Mouse (Mus musculus) midbrain, embryonic 14.5 days (tissue): ENCODE results near the gene Mafk. TPM values are rescaled to one million over a fixed set of nuclear protein-coding genes. Genes with fewer than 3 reads are reported as not detected.

Source experiments
- ATAC-seq: fragments of 200-750 bp; cut with Nextera tagmentation; 2 replicates; pipeline ENCODE4 v1.8.0; 2017; ENCODE audit warnings: moderate number of reproducible peaks, moderate library complexity; ENCODE audit not compliant: low FRiP score, low TSS enrichment
- DNase-seq: peaks from one replicate; pipeline ENCODE4 v3.0.0-alpha.2; 2015
- H3K27ac ChIP-seq: fragments of 300-500 bp; sonication (generic); replicated peaks from 2 replicates; pipeline ENCODE4 v1.5.1; 2014; ENCODE audit warnings: mild to moderate bottlenecking, low read depth, low read length, moderate library complexity
- H3K27me3 ChIP-seq: fragments of 300-500 bp; sonication (generic); 2 replicates; pipeline ENCODE4 v1.6.1; 2014; ENCODE audit warnings: low read length, control low read depth, mixed read lengths; ENCODE audit not compliant: control insufficient read depth, insufficient read depth
- H3K36me3 ChIP-seq: fragments of 300-500 bp; sonication (generic); 2 replicates; pipeline ENCODE4 v1.6.1; 2014; ENCODE audit warnings: low read length, control low read depth; ENCODE audit not compliant: control insufficient read depth, insufficient read depth
- H3K4me1 ChIP-seq: fragments of 300-500 bp; sonication (generic); 2 replicates; pipeline ENCODE4 v1.6.1; 2014; ENCODE audit warnings: mild to moderate bottlenecking, antibody characterized with exemption, low read length, control low read depth; ENCODE audit not compliant: control insufficient read depth, insufficient read depth
- H3K4me2 ChIP-seq: fragments of 300-500 bp; sonication (generic); 2 replicates; pipeline ENCODE4 v1.6.1; 2014; ENCODE audit warnings: mild to moderate bottlenecking, low read length, moderate library complexity
- H3K4me3 ChIP-seq: fragments of 300-500 bp; sonication (generic); replicated peaks from 2 replicates; pipeline ENCODE4 v1.5.1; 2014; ENCODE audit warnings: low read depth, low read length
- H3K9ac ChIP-seq: fragments of 300-500 bp; sonication (generic); replicated peaks from 2 replicates; pipeline ENCODE4 v1.6.1; 2014; ENCODE audit warnings: mild to moderate bottlenecking, low read length, moderate library complexity
- H3K9me3 ChIP-seq: fragments of 300-500 bp; sonication (generic); 2 replicates; pipeline ENCODE4 v1.6.1; 2016; ENCODE audit warnings: low read length, control low read depth, mixed read lengths; ENCODE audit not compliant: control insufficient read depth
- WGBS: fragments of 180-500 bp; shearing (Covaris S2); extraction: QIAGEN DNeasy Blood & Tissue Kit; methylation state at CpG from one replicate; pipeline ENCODE4 v1.1.7; 2014; 5-methylcytosine and 5-hydroxymethylcytosine counted together
- polyA plus RNA-seq: library from polyadenylated mRNA; unstranded; fragments of >200 nt; fragmentation: Nextera tagmentation; extraction: Ambion mirVana; gene quantifications from 2 replicates; pipeline ENCODE4 v1.2.1, GENCODE M21; 2014

Mafk gene
- polyA plus RNA-seq, 1 experiment from 2014 or later, result 9.2 TPM

DNA sequence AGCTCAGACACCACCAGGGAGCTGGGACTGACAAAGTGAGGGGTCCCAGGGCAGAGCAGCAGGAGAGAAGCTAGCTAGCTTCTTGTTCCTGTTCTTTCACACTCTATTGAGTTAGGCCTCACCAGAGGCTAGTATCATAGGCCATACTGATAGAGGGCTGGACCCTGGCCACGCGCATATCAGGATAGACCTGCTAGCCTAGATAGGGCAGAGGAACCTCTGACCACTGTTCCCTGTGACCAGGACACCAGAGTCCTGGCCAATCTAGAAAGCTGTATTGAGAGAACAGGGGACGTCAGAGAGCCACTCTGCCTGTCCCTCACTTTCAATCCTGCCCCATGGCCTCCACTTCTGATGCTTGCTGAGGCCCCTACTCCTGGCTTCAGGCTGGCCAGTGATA lies 26.7 kb downstream of the Mafk start:
- H3K27ac ChIP-seq, result no peak overlapping the region
- no peak overlapping the region for H3K9ac ChIP-seq
- H3K4me1 ChIP-seq, result no peaks in the 10 kb centered on the region
- no peaks in the 10 kb centered on the region for H3K9me3 ChIP-seq
- peaks cover 6% of the 10 kb centered on the region; the same call in 1 of the 2 replicates for H3K27me3 ChIP-seq
- WGBS, result 86% methylated on average over 3 of the region's 3 CpGs
- DNase-seq (no peak), ATAC-seq (no peak)
- peaks cover 20% of the 10 kb centered on the region for H3K36me3 ChIP-seq
- no peak overlapping the region for H3K4me2 ChIP-seq
- no peak overlapping the region for H3K4me3 ChIP-seq

GRCm38 (mm10) chr5:139818801-139819200 lies 27.5 kb downstream of the Mafk start:
- DNase-seq (peak; percentile 67), ATAC-seq (no peak)
- Histone ChIP-seq H3K27me3 (peaks cover 6% of the 10 kb centered on the region; the same call in 1 of the 2 replicates), H3K4me1 (no peaks in the 10 kb centered on the region), H3K36me3 (peaks cover 28% of the 10 kb centered on the region), H3K9me3 (no peaks in the 10 kb centered on the region), H3K4me3 (no peak overlapping the region), H3K27ac (no peak overlapping the region), H3K9ac (no peak overlapping the region), H3K4me2 (no peak overlapping the region)
- 40% methylated on average over 4 of the region's 4 CpGs for WGBS

DNA sequence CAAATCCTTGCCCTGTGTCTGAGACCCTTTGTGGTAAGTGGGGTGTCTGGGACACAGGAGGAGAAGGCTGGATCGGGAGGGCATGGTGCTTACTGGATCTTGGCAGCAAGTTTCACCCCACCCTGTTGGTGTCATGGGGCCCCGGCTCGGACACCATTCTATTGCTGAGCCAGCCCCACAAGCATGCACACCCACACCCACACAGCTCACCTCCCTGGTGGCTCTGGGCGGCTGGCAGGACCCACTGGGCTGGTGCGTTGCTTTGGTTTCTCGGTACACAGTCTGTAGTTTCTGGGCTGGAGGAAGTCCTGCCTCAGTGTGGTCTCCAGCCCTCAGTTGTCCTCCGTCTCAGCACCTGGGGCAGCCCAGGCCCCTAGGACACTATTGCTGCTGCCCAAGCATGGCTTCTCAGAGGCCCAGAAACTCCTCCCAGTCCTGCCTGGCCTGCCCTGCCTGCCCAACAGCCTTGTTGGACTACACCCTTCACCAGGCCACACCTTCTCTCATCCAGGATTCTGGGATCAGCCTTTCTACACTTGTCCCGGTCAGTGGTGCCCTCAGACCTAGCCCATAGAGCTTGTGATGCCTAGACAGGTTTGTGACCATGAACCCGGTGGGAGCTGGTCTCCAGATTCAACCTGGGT lies 28.3 kb downstream of the Mafk start, which contains the start of gene Tmem184a:
TSS of gene Tmem184a (minus strand) at position 380 of the 644 bp plus-strand sequence.
- no peaks in the 10 kb centered on the region for H3K27me3 ChIP-seq
- H3K4me2 ChIP-seq, result no peak within 1 kb of the TSS
- 91% methylated on average over 9 of the region's 9 CpGs for WGBS
- no peaks in the 10 kb centered on the region for H3K9me3 ChIP-seq
- no peaks in the 10 kb centered on the region for H3K4me1 ChIP-seq
- no peak within 1 kb of the TSS for H3K9ac ChIP-seq
- H3K27ac ChIP-seq, result no peak within 1 kb of the TSS
- DNase-seq (no peak), ATAC-seq (no peak)
- H3K4me3 ChIP-seq, result no peak within 1 kb of the TSS
- H3K36me3 ChIP-seq, result peaks cover 36% of the 10 kb centered on the region

- Histone ChIP-seq H3K27me3 (no peaks in the 10 kb centered on the region), H3K36me3 (peaks cover 37% of the 10 kb centered on the region), H3K9ac (no peak overlapping the region), H3K27ac (no peak overlapping the region), H3K4me1 (peaks cover 11% of the 10 kb centered on the region), H3K4me3 (no peak overlapping the region), H3K4me2 (no peak overlapping the region), H3K9me3 (no peaks in the 10 kb centered on the region)
- ATAC-seq (no peak), DNase-seq (no peak)
- WGBS, result 86% methylated on average over 12 of the region's 12 CpGs
Measured at GRCm38 (mm10) chr5:139821466-139822459, 30.4 kb downstream of the Mafk start.

GRCm38 (mm10) chr5:139824531-139824930 lies 33.2 kb downstream of the Mafk start:
- Histone ChIP-seq H3K27ac (no peak overlapping the region), H3K9me3 (no peaks in the 10 kb centered on the region), H3K27me3 (no peaks in the 10 kb centered on the region), H3K9ac (no peak overlapping the region), H3K36me3 (peaks cover 37% of the 10 kb centered on the region), H3K4me1 (peaks cover 11% of the 10 kb centered on the region), H3K4me2 (peak overlapping the region; percentile 95; the same call in 1 of the 2 replicates), H3K4me3 (no peak overlapping the region)
- 93% methylated on average over 10 of the region's 10 CpGs for WGBS
- no peak for ATAC-seq
- DNase-seq, result no peak

DNA sequence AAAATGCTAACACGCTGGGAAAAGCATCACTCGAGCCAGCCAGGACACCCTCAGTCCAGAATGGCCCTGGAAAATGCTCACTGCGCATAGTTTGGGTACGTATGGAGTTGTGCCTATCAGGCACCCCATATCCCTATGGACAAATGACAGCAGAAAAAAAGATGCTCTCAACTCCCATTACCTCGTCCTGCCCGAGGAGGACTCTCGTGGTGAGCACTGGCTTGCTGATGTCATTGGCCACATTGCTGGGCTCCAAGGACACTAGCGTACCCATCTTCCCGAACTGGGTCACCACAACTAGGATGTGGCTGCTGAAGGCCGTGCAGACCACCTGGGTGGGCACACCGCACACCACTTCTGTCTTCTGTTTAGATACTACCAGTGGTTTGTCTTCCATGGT lies 34.6 kb downstream of the Mafk start:
- Histone ChIP-seq H3K4me1 (peaks cover 11% of the 10 kb centered on the region), H3K27ac (peak overlapping the region; percentile 78), H3K36me3 (peaks cover 37% of the 10 kb centered on the region), H3K9ac (peak overlapping the region; percentile 73), H3K27me3 (no peaks in the 10 kb centered on the region), H3K4me3 (peak overlapping the region; percentile 87), H3K4me2 (peak overlapping the region; percentile 95), H3K9me3 (no peaks in the 10 kb centered on the region)
- ATAC-seq, result no peak
- DNase-seq, result no peak
- 48% methylated on average over 11 of the region's 11 CpGs for WGBS

GRCm38 (mm10) chr5:139826357-139827055 lies 35.2 kb downstream of the Mafk start, which contains the start of the genes Gm26938 and Psmg3:
Gene Gm26938 (minus strand): TSS chr5:139826407.
Gene Psmg3 (minus strand): TSS chr5:139826885.
- peak; percentile 83; the same call in 1 of the 2 replicates for ATAC-seq
- H3K9ac ChIP-seq, result peak within 1 kb of the TSS; percentile 73
- H3K36me3 ChIP-seq, result peaks cover 32% of the 10 kb centered on the region
- H3K9me3 ChIP-seq, result no peaks in the 10 kb centered on the region
- peak within 1 kb of the TSS; percentile 78 for H3K27ac ChIP-seq
- H3K4me1 ChIP-seq, result peaks cover 11% of the 10 kb centered on the region
- peak; percentile 92 for DNase-seq
- peak within 1 kb of the TSS; percentile 87 for H3K4me3 ChIP-seq
- WGBS, result under 1% methylated on average over 43 of the region's 43 CpGs
- H3K27me3 ChIP-seq, result no peaks in the 10 kb centered on the region
- H3K4me2 ChIP-seq, result peak within 1 kb of the TSS; percentile 95

- WGBS, result 100% methylated on average over 1 of the region's 1 CpGs
- Histone ChIP-seq H3K36me3 (peaks cover 21% of the 10 kb centered on the region), H3K4me1 (peaks cover 11% of the 10 kb centered on the region), H3K27ac (no peak overlapping the region), H3K4me3 (no peak overlapping the region), H3K27me3 (no peaks in the 10 kb centered on the region), H3K4me2 (no peak overlapping the region), H3K9ac (no peak overlapping the region), H3K9me3 (no peaks in the 10 kb centered on the region)
- DNase-seq (peak; percentile 30), ATAC-seq (no peak)
Measured at GRCm38 (mm10) chr5:139827593-139827992, 36.3 kb downstream of the Mafk start.
